Mouse (Mus musculus) ES-E14 (cell line): Measurements from ENCODE around the gene Rpl37a.

Source experiments
- HCFC1 ChIP-seq: IDR thresholded peaks from 2 replicates; pipeline ENCODE4 v1.6.1; 2012; ENCODE audit warnings: low read length, inconsistent platforms, borderline replicate concordance; ENCODE audit not compliant: insufficient read depth
- MAFK ChIP-seq: IDR thresholded peaks from 2 replicates; pipeline ENCODE4 v1.6.1; 2014; ENCODE audit warnings: mild to moderate bottlenecking, low read depth, low read length, inconsistent platforms; ENCODE audit not compliant: insufficient read depth
- ZC3H11A ChIP-seq: IDR thresholded peaks from 2 replicates; pipeline ENCODE4 v1.6.1; 2012; ENCODE audit warnings: low read depth, mild to moderate bottlenecking, inconsistent platforms, low read length, borderline replicate concordance

- TF ChIP-seq MAFK (no peak), HCFC1 (no peak; the same call in 1 of the 2 replicates), ZC3H11A (no peak)
Measured at GRCm38 (mm10) chr1:72710753-72711653, at the start of gene Rpl37a.
